Mouse (Mus musculus) liver, postnatal 0 days (tissue): ENCODE data around the gene Erh.

Experiments
- CTCF ChIP-seq: sonication (generic); IDR thresholded peaks from 2 replicates; pipeline ENCODE4 v1.5.1; 2016; ENCODE audit warnings: antibody characterized with exemption, low read depth
- EP300 ChIP-seq: IDR thresholded peaks from 2 replicates; pipeline ENCODE4 v1.6.1; 2016; ENCODE audit warnings: antibody characterized with exemption, low read depth, mild to moderate bottlenecking

DNA sequence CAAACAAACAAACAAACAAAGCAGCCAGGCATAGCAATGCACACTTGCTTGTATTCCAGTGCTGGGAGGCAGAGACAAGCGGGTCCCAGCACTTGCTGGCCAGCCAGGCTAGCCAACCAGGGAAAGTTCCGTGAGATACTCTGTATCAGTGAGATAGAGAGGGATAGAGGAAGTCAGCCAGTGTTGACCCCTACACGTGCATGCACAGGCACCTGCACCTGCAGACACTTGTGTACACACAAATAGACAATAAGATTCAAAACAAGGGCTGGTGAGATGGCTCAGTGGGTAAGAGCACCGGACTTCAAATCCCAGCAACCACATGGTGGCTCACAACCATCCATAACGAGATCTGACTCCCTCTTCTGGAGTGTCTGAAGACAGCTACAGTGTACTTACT lies 23.6 kb downstream of the Erh start:
- TF ChIP-seq EP300 (no peak), CTCF (no peak)
